Comparison of ENCODE assay signal across 11 mouse cellular contexts in the genomic region with DNA sequence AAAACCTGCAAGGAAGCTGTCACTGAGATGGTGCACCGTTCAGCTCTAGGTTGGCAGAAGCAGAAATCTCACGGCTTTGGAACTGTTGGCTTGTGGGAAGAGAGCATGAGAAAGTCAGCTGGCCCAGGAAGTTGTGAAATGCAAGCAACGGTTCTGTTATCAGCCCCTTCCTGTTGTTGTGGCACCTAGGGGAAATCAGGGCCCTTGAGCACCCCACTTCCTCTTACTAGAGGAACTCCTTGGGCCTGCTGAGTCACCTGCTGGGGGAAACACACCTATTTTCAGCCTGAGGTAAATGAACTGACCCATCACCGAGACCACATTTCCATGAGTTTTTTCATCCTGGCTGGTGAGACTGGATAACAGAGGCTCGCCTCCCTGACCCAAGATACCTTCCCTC.
DNase-seq lines count a peak whose midpoint lies in the region; ATAC-seq and TF ChIP-seq lines count a peak whose summit lies in the region.
"Had no signal": no experiment of that assay in that cellular context is flagged by ENCODE, and none has a peak within 500 bp of the region (broad histone marks: within the 10 kb centered on the region; RNA-seq: fewer than 3 reads in every experiment).

No protein-coding gene starts in this region.

- no peak overlapping the region for H3K9ac ChIP-seq in hindbrain, embryonic 16.5 days (ENCODE audit: low read depth, low read length)
- H3K9ac ChIP-seq: limb, embryonic 15.5 days had no signal

- H3K27ac ChIP-seq in hindbrain, embryonic 16.5 days (ENCODE audit: low read depth, low read length): no peak overlapping the region
- H3K27ac ChIP-seq: limb, embryonic 15.5 days had no signal

- no peaks in the 10 kb centered on the region for H3K36me3 ChIP-seq in hindbrain, embryonic 16.5 days (ENCODE audit: control insufficient read depth, insufficient read depth, low read length)
- H3K36me3 ChIP-seq: limb, embryonic 15.5 days had no signal

- intact Hi-C loops in left cerebral cortex, postnatal 10 days (cut with DNase I): no loop called here

- TF ChIP-seq CTCF in lung, adult 2 months (IDR thresholded peaks at IDR 0.05; ENCODE audit: insufficient read depth, low read length): no peak

- no peaks in the 10 kb centered on the region for H3K27me3 ChIP-seq in hindbrain, embryonic 16.5 days (replicated peaks; ENCODE audit: control insufficient read depth, insufficient read depth, low read length)
- H3K27me3 ChIP-seq: limb, embryonic 15.5 days had no signal

- no peaks in the 10 kb centered on the region for H3K4me1 ChIP-seq in lung, adult 2 months (ENCODE audit: control insufficient read depth, insufficient read depth, low read length)
- H3K4me1 ChIP-seq in hindbrain, embryonic 16.5 days (ENCODE audit: control insufficient read depth, insufficient read depth, low read depth, low read length): peaks cover 5% of the 10 kb centered on the region

- peak overlapping the region; percentile 16 for H3K4me3 ChIP-seq in lung, adult 2 months (replicated peaks; ENCODE audit: extremely low read depth, low read depth, low read length)
- no peak overlapping the region for H3K4me3 ChIP-seq in hindbrain, embryonic 16.5 days (ENCODE audit: low read length)
- H3K4me3 ChIP-seq: limb, embryonic 15.5 days had no signal

- DNase-seq in 416B (ENCODE audit: low read depth): peak; percentile 97
- DNase-seq in T-cell, adult 2 months (ENCODE audit: low spot score): peak; percentile 90
- DNase-seq in lung, adult 2 months: no peak
- peak; percentile 51 for DNase-seq in spleen, adult 12 weeks (ENCODE audit: low spot score)
- DNase-seq in kidney, postnatal 14 days: no peak
- no peak for DNase-seq in left cerebral cortex, postnatal 10 days (ENCODE audit: extremely low spot score in 1 of 2, low spot score in 2 of 2)
- DNase-seq in retina, postnatal 1 day: no peak
- DNase-seq: kidney, postnatal 10 days had no signal

- peaks cover 3% of the 10 kb centered on the region; the same call in 1 of the 2 replicates for H3K9me3 ChIP-seq in hindbrain, embryonic 16.5 days (ENCODE audit: control insufficient read depth, low read length)
- H3K9me3 ChIP-seq: limb, embryonic 15.5 days had no signal

- WGBS in lung, adult 2 months: 52% methylated on average over 5 of the region's 5 CpGs
- WGBS in hindbrain, embryonic 16.5 days: 82% methylated on average over 5 of the region's 5 CpGs

- ATAC-seq in hindbrain, embryonic 16.5 days: no peak

- no peak for TF ChIP-seq POLR2A in lung, adult 2 months (IDR thresholded peaks at IDR 0.05; ENCODE audit: borderline replicate concordance, extremely low read depth, low read depth, low read length)

- H3K4me2 ChIP-seq in hindbrain, embryonic 16.5 days (ENCODE audit: low read length): no peak overlapping the region
- H3K4me2 ChIP-seq: heart, embryonic 11.5 days; limb, embryonic 15.5 days had no signal

Comparison
In these comparisons a context has a peak if more than half of its experiments do, and no peak if none do; other contexts are left out.
1. DNase-seq: peak in 416B (single experiment), T-cell, adult 2 months (single experiment) and spleen, adult 12 weeks (single experiment); none in lung, adult 2 months (single experiment), kidney, postnatal 14 days (single experiment), left cerebral cortex, postnatal 10 days (0 of 2) and retina, postnatal 1 day (single experiment).